Mouse (Mus musculus) hindbrain, embryonic 15.5 days (tissue): ENCODE measurements at regions not wholly inside any gene's neighbourhood (a gene's known extent, or its start where the extent isn't known, plus 50 kb on each side); places are given as distances from the start of the nearest gene placed in this dataset.

Experiments
- ATAC-seq: fragments of 200-750 bp; cut with Nextera tagmentation; 2 replicates; pipeline ENCODE4 v1.8.0; 2017; ENCODE audit warnings: low read depth, moderate number of reproducible peaks, moderate TSS enrichment; ENCODE audit not compliant: low FRiP score
- H3K27ac ChIP-seq: fragments of 300-500 bp; sonication (generic); replicated peaks from 2 replicates; pipeline ENCODE4 v1.5.1; 2015; ENCODE audit warnings: mild to moderate bottlenecking, inconsistent platforms
- H3K27me3 ChIP-seq: fragments of 300-500 bp; sonication (generic); 2 replicates; pipeline ENCODE4 v1.6.1; 2015; ENCODE audit warnings: control low read depth, inconsistent platforms
- H3K36me3 ChIP-seq: fragments of 300-500 bp; sonication (generic); 2 replicates; pipeline ENCODE4 v1.6.1; 2015; ENCODE audit warnings: control low read depth, inconsistent platforms
- H3K4me1 ChIP-seq: fragments of 300-500 bp; sonication (generic); replicated peaks from 2 replicates; pipeline ENCODE4 v1.6.1; 2015; ENCODE audit warnings: control low read depth, inconsistent platforms
- H3K4me2 ChIP-seq: fragments of 300-500 bp; sonication (generic); 2 replicates; pipeline ENCODE4 v1.6.1; 2015; ENCODE audit warnings: moderate library complexity, mild to moderate bottlenecking, inconsistent platforms
- H3K4me3 ChIP-seq: fragments of 300-500 bp; sonication (generic); 2 replicates; pipeline ENCODE4 v1.5.1; 2015; ENCODE audit warnings: mild to moderate bottlenecking, inconsistent platforms
- H3K9ac ChIP-seq: fragments of 300-500 bp; sonication (generic); 2 replicates; pipeline ENCODE4 v1.6.1; 2015; ENCODE audit warnings: inconsistent platforms
- H3K9me3 ChIP-seq: fragments of 300-500 bp; sonication (generic); 2 replicates; pipeline ENCODE4 v1.6.1; 2016; ENCODE audit warnings: control low read depth, inconsistent platforms
- WGBS: fragments of 180-500 bp; shearing (Covaris S2); methylation state at CpG from one replicate; pipeline ENCODE4 v1.1.7; 2015; 5-methylcytosine and 5-hydroxymethylcytosine counted together

- Histone ChIP-seq H3K36me3 (no peaks in the 10 kb centered on the region), H3K9me3 (no peaks in the 10 kb centered on the region), H3K27ac (no peak overlapping the region), H3K4me1 (no peaks in the 10 kb centered on the region), H3K4me3 (no peak overlapping the region), H3K4me2 (no peak overlapping the region), H3K9ac (no peak overlapping the region), H3K27me3 (no peaks in the 10 kb centered on the region)
- 88% methylated on average over 5 of the region's 5 CpGs for WGBS
- ATAC-seq: no peak
These were observed 72.5 kb upstream of the Ccdc122 start for GRCm38 (mm10) chr14:76964046-76964445.

GRCm38 (mm10) chr14:76958875-76959274, 77.7 kb upstream of the Ccdc122 start:
- ATAC-seq: no peak
- Histone ChIP-seq H3K9me3 (no peaks in the 10 kb centered on the region), H3K27ac (no peak overlapping the region), H3K4me2 (no peak overlapping the region), H3K36me3 (no peaks in the 10 kb centered on the region), H3K4me1 (no peaks in the 10 kb centered on the region), H3K9ac (no peak overlapping the region), H3K27me3 (no peaks in the 10 kb centered on the region), H3K4me3 (no peak overlapping the region)
- WGBS: 77% methylated on average over 10 of the region's 10 CpGs

GRCm38 (mm10) chr14:76957136-76957535, 79.4 kb upstream of the Ccdc122 start:
- H3K27ac ChIP-seq: no peak overlapping the region
- ATAC-seq: no peak
- H3K4me1 ChIP-seq: no peaks in the 10 kb centered on the region
- no peak overlapping the region for H3K4me3 ChIP-seq
- H3K9me3 ChIP-seq: no peaks in the 10 kb centered on the region
- no peak overlapping the region for H3K9ac ChIP-seq
- WGBS: 45% methylated on average over 2 of the region's 2 CpGs
- H3K27me3 ChIP-seq: no peaks in the 10 kb centered on the region
- H3K36me3 ChIP-seq: no peaks in the 10 kb centered on the region
- no peak overlapping the region for H3K4me2 ChIP-seq

- Histone ChIP-seq H3K4me1 (peaks cover 17% of the 10 kb centered on the region; the same call in 1 of the 2 replicates), H3K9me3 (no peaks in the 10 kb centered on the region), H3K9ac (no peak overlapping the region), H3K36me3 (no peaks in the 10 kb centered on the region), H3K27ac (no peak overlapping the region), H3K4me2 (no peak overlapping the region), H3K27me3 (no peaks in the 10 kb centered on the region), H3K4me3 (no peak overlapping the region)
- ATAC-seq: no peak
- 86% methylated on average over 2 of the region's 2 CpGs for WGBS
These were observed 83.4 kb upstream of the Ccdc122 start for GRCm38 (mm10) chr14:76953171-76953570.

GRCm38 (mm10) chr14:76951450-76951849, 85.1 kb upstream of the Ccdc122 start:
- H3K27me3 ChIP-seq: no peaks in the 10 kb centered on the region
- H3K27ac ChIP-seq: no peak overlapping the region
- peaks cover 17% of the 10 kb centered on the region; the same call in 1 of the 2 replicates for H3K4me1 ChIP-seq
- ATAC-seq: no peak
- no peaks in the 10 kb centered on the region for H3K36me3 ChIP-seq
- no peak overlapping the region for H3K4me3 ChIP-seq
- no peak overlapping the region for H3K9ac ChIP-seq
- H3K9me3 ChIP-seq: no peaks in the 10 kb centered on the region
- 59% methylated on average over 4 of the region's 4 CpGs for WGBS
- H3K4me2 ChIP-seq: no peak overlapping the region

- no peak overlapping the region for H3K4me2 ChIP-seq
- peaks cover 17% of the 10 kb centered on the region; the same call in 1 of the 2 replicates for H3K4me1 ChIP-seq
- H3K27me3 ChIP-seq: no peaks in the 10 kb centered on the region
- H3K9me3 ChIP-seq: no peaks in the 10 kb centered on the region
- H3K27ac ChIP-seq: peak overlapping the region; percentile 40
- ATAC-seq: no peak
- H3K36me3 ChIP-seq: no peaks in the 10 kb centered on the region
- H3K9ac ChIP-seq: no peak overlapping the region
- 77% methylated on average over 3 of the region's 3 CpGs for WGBS
- H3K4me3 ChIP-seq: no peak overlapping the region
These were observed 87.2 kb upstream of the Ccdc122 start for GRCm38 (mm10) chr14:76949388-76949787.

- no peak overlapping the region for H3K4me2 ChIP-seq
- no peaks in the 10 kb centered on the region for H3K9me3 ChIP-seq
- no peaks in the 10 kb centered on the region for H3K27me3 ChIP-seq
- H3K36me3 ChIP-seq: no peaks in the 10 kb centered on the region
- WGBS: 57% methylated on average over 3 of the region's 3 CpGs
- H3K4me3 ChIP-seq: no peak overlapping the region
- ATAC-seq: no peak
- no peak overlapping the region for H3K9ac ChIP-seq
- peak overlapping the region; percentile 40 for H3K27ac ChIP-seq
- peaks cover 17% of the 10 kb centered on the region; the same call in 1 of the 2 replicates for H3K4me1 ChIP-seq
These were observed 87.6 kb upstream of the Ccdc122 start for GRCm38 (mm10) chr14:76948948-76949347.

- H3K27ac ChIP-seq: peak overlapping the region; percentile 40; the same call in 1 of the 2 replicates
These were observed 88.1 kb upstream of the Ccdc122 start for GRCm38 (mm10) chr14:76948481-76948880.

GRCm38 (mm10) chr14:76947148-76947547, 89.4 kb upstream of the Ccdc122 start:
- H3K36me3 ChIP-seq: no peaks in the 10 kb centered on the region
- H3K9ac ChIP-seq: no peak overlapping the region
- no peaks in the 10 kb centered on the region for H3K27me3 ChIP-seq
- H3K4me1 ChIP-seq: peaks cover 17% of the 10 kb centered on the region; the same call in 1 of the 2 replicates
- no peak overlapping the region for H3K27ac ChIP-seq
- no peaks in the 10 kb centered on the region for H3K9me3 ChIP-seq
- 69% methylated on average over 3 of the region's 3 CpGs for WGBS
- no peak overlapping the region for H3K4me3 ChIP-seq
- no peak overlapping the region for H3K4me2 ChIP-seq
- ATAC-seq: no peak

More at GRCm38 (mm10) chr14:76948481-76948880, 88.1 kb upstream of the Ccdc122 start:
- H3K4me2 ChIP-seq: no peak overlapping the region
- no peak overlapping the region for H3K4me3 ChIP-seq
- peak; percentile 45; the same call in 1 of the 2 replicates for ATAC-seq
- WGBS: 44% methylated on average over 6 of the region's 6 CpGs
- no peaks in the 10 kb centered on the region for H3K9me3 ChIP-seq
- H3K4me1 ChIP-seq: peaks cover 17% of the 10 kb centered on the region; the same call in 1 of the 2 replicates
- no peaks in the 10 kb centered on the region for H3K27me3 ChIP-seq
- H3K9ac ChIP-seq: no peak overlapping the region
- H3K36me3 ChIP-seq: no peaks in the 10 kb centered on the region

- H3K27me3 ChIP-seq: no peaks in the 10 kb centered on the region
- no peak overlapping the region for H3K4me2 ChIP-seq
- H3K9ac ChIP-seq: no peak overlapping the region
- ATAC-seq: no peak
- no peaks in the 10 kb centered on the region for H3K9me3 ChIP-seq
- peaks cover 13% of the 10 kb centered on the region; the same call in 1 of the 2 replicates for H3K4me1 ChIP-seq
- H3K36me3 ChIP-seq: no peaks in the 10 kb centered on the region
- 58% methylated on average over 6 of the region's 6 CpGs for WGBS
- H3K27ac ChIP-seq: no peak overlapping the region
- no peak overlapping the region for H3K4me3 ChIP-seq
These were observed 90.9 kb upstream of the Ccdc122 start for GRCm38 (mm10) chr14:76945626-76946025.

GRCm38 (mm10) chr14:76941474-76942212, 94.9 kb upstream of the Ccdc122 start:
- Histone ChIP-seq H3K9me3 (no peaks in the 10 kb centered on the region), H3K4me1 (no peaks in the 10 kb centered on the region), H3K4me3 (no peak overlapping the region), H3K36me3 (no peaks in the 10 kb centered on the region), H3K9ac (no peak overlapping the region), H3K27me3 (no peaks in the 10 kb centered on the region), H3K4me2 (no peak overlapping the region), H3K27ac (no peak overlapping the region)
- no peak for ATAC-seq
- WGBS: 75% methylated on average over 10 of the region's 10 CpGs

- WGBS: 92% methylated on average over 4 of the region's 4 CpGs
- Histone ChIP-seq H3K9me3 (no peaks in the 10 kb centered on the region), H3K36me3 (no peaks in the 10 kb centered on the region), H3K4me3 (no peak overlapping the region), H3K4me2 (no peak overlapping the region), H3K27ac (no peak overlapping the region), H3K27me3 (no peaks in the 10 kb centered on the region), H3K9ac (no peak overlapping the region), H3K4me1 (no peaks in the 10 kb centered on the region)
- no peak for ATAC-seq
These were observed 96.1 kb upstream of the Ccdc122 start for GRCm38 (mm10) chr14:76940507-76940906.
